Mouse (Mus musculus) brain, embryonic 14.5 days (tissue): ENCODE measurements around the gene Plcb1.

Experiments
- CTCF ChIP-seq: fragments of 200-500 bp; IDR thresholded peaks from 2 replicates; pipeline ENCODE4 v1.5.1; 2012; ENCODE audit warnings: inconsistent platforms, mild to moderate bottlenecking, moderate library complexity, borderline replicate concordance; ENCODE audit not compliant: insufficient read depth, insufficient read length; ENCODE audit errors: extremely low read depth
- POLR2A ChIP-seq: fragments of 200-500 bp; IDR thresholded peaks from 2 replicates; pipeline ENCODE4 v1.6.1; 2012; ENCODE audit warnings: mild to moderate bottlenecking, inconsistent platforms, borderline replicate concordance; ENCODE audit not compliant: poor library complexity, insufficient read depth, insufficient read length, severe bottlenecking; ENCODE audit errors: extremely low read depth

DNA sequence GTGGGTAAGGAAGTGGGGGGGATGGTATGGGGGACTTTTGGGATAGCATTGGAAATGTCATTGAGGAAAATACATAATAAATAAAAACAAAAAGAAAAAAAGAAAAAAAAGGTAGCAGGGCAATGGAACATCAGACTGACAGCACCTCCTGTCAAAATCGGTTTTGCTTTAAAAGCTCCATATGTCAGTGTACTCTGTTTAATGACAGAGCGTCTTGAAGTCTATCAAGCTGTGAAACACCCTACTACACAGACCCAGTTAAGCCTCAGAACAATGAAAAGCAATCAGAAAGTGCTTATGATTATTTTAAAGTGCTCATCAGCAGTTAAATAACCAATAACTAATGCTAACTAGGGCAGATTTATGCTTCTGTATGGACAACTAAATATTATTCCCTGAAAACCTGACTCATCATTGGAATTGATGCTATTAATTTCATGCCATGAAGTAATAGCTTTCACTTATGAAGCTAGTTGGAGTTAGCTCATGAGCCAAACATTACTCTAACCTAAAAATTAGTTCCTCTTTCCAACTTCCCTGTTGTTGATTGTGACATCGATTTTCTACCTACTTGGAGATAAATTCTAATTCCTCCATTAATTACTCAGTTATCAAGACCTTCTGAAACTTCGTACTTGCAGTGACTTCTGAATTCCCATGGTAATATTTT is 717.6 kb downstream of the Plcb1 start:
- TF ChIP-seq CTCF (no peak), POLR2A (no peak)
